Mouse (Mus musculus) MEL (cell line): ENCODE results near the gene Ghrl. TPM values are rescaled to one million over a fixed set of nuclear protein-coding genes. Genes with fewer than 3 reads are reported as not detected.
A peak's percentile ranks its signal among the peaks of the same experiment; 100 is the strongest.

Experiments
- DNase-seq: peaks from one replicate; pipeline ENCODE4 v3.0.0; 2011; ENCODE audit warnings: low read depth, low spot score
- H3K27ac ChIP-seq: 2 replicates; pipeline ENCODE4 v1.5.1; 2012; ENCODE audit warnings: low read depth, mild to moderate bottlenecking, control low read depth, low read length, moderate library complexity; ENCODE audit not compliant: control insufficient read depth
- H3K27me3 ChIP-seq, 2 experiments: fragments of 150-350 bp in 1 of 2; sonication (generic) in 1 of 2; 2 replicates each; pipeline ENCODE4 v1.6.1; 2012; ENCODE audit warnings: low read length in 2 of 2, mild to moderate bottlenecking in 2 of 2, improper control_type of control experiment in 1 of 2, moderate library complexity in 1 of 2; ENCODE audit not compliant: insufficient read depth in 2 of 2, control insufficient read depth in 1 of 2
- H3K36me3 ChIP-seq, 2 experiments: 2 replicates each; pipeline ENCODE4 v1.6.1; 2012 to 2014; ENCODE audit warnings: low read length in 2 of 2, improper control_type of control experiment in 1 of 2, inconsistent platforms in 1 of 2, mild to moderate bottlenecking in 1 of 2; ENCODE audit not compliant: insufficient read depth in 2 of 2, control insufficient read depth in 1 of 2
- H3K4me1 ChIP-seq, 2 experiments: fragments of 150-350 bp in 1 of 2; sonication (generic) in 1 of 2; 2 replicates each; pipeline ENCODE4 v1.6.1; 2012; ENCODE audit warnings: low read length in 2 of 2, improper control_type of control experiment in 1 of 2, mild to moderate bottlenecking in 1 of 2; ENCODE audit not compliant: insufficient read depth in 2 of 2, control insufficient read depth in 1 of 2
- H3K4me3 ChIP-seq, 2 experiments: fragments of 150-350 bp in 1 of 2; sonication (generic) in 1 of 2; 2 replicates each; pipeline ENCODE4 v1.5.1; 2012; ENCODE audit warnings: low read depth in 2 of 2, low read length in 2 of 2, mild to moderate bottlenecking in 2 of 2, moderate library complexity in 2 of 2, control low read depth in 1 of 2, improper control_type of control experiment in 1 of 2; ENCODE audit not compliant: control insufficient read depth in 1 of 2, insufficient read depth in 1 of 2
- H3K79me2 ChIP-seq: 2 replicates; pipeline ENCODE4 v1.6.1; 2012; ENCODE audit warnings: mild to moderate bottlenecking, low read length, moderate library complexity; ENCODE audit not compliant: control insufficient read depth, poor library complexity, insufficient read depth
- H3K9ac ChIP-seq: 2 replicates; pipeline ENCODE4 v1.6.1; 2012; ENCODE audit warnings: low read depth, mild to moderate bottlenecking, control low read depth, low read length, moderate library complexity; ENCODE audit not compliant: control insufficient read depth, poor library complexity, severe bottlenecking
- H3K9me3 ChIP-seq: fragments of 150-350 bp; sonication (generic); replicated peaks from 2 replicates; pipeline ENCODE4 v1.6.1; 2012; ENCODE audit warnings: mild to moderate bottlenecking, low read length, improper control_type of control experiment, moderate library complexity; ENCODE audit not compliant: insufficient read depth
- BHLHE40 ChIP-seq: IDR thresholded peaks from 2 replicates; pipeline ENCODE4 v1.6.1; 2012; ENCODE audit warnings: low read depth, mild to moderate bottlenecking, inconsistent platforms, low read length, improper control_type of control experiment, borderline replicate concordance
- CHD2 ChIP-seq: IDR thresholded peaks from 2 replicates; pipeline ENCODE4 v1.6.1; 2011; ENCODE audit warnings: low read length, improper control_type of control experiment
- EP300 ChIP-seq, 2 experiments: IDR thresholded peaks; 2 replicates each; pipeline ENCODE4 v1.6.1; 2011; ENCODE audit warnings: improper control_type of control experiment in 2 of 2, low read length in 2 of 2, low read depth in 1 of 2, mild to moderate bottlenecking in 1 of 2
- ETS1 ChIP-seq: IDR thresholded peaks from 2 replicates; pipeline ENCODE4 v1.6.1; 2012; ENCODE audit warnings: low read depth, mild to moderate bottlenecking, inconsistent platforms, low read length, improper control_type of control experiment, moderate library complexity
- GABPA ChIP-seq: IDR thresholded peaks from 2 replicates; pipeline ENCODE4 v1.6.1; 2012; ENCODE audit warnings: low read depth, mild to moderate bottlenecking, inconsistent platforms, low read length, improper control_type of control experiment, moderate library complexity
- GATA1 ChIP-seq: IDR thresholded peaks from 2 replicates; pipeline ENCODE4 v1.6.1; 2011; ENCODE audit warnings: low read depth, low read length, improper control_type of control experiment
- HCFC1 ChIP-seq: IDR thresholded peaks from 2 replicates; pipeline ENCODE4 v1.6.1; 2012; ENCODE audit warnings: low read depth, mild to moderate bottlenecking, inconsistent platforms, low read length, improper control_type of control experiment, moderate library complexity
- JUND ChIP-seq: IDR thresholded peaks from 2 replicates; pipeline ENCODE4 v1.6.1; 2011; ENCODE audit warnings: low read depth, mild to moderate bottlenecking, improper control_type of control experiment, low read length
- MAFK ChIP-seq: IDR thresholded peaks from 2 replicates; pipeline ENCODE4 v1.6.1; 2011; ENCODE audit warnings: low read depth, mild to moderate bottlenecking, low read length, improper control_type of control experiment, borderline replicate concordance
- MAX ChIP-seq: IDR thresholded peaks from 2 replicates; pipeline ENCODE4 v1.6.1; 2011; ENCODE audit warnings: low read length, improper control_type of control experiment
- MAZ ChIP-seq: IDR thresholded peaks from 2 replicates; pipeline ENCODE4 v1.6.1; 2012; ENCODE audit warnings: low read depth, mild to moderate bottlenecking, inconsistent platforms, low read length, improper control_type of control experiment
- MYC ChIP-seq: IDR thresholded peaks from 2 replicates; pipeline ENCODE4 v1.6.1; 2011; ENCODE audit warnings: low read depth, mild to moderate bottlenecking, low read length, improper control_type of control experiment, moderate library complexity
- NELFE ChIP-seq: IDR thresholded peaks from 2 replicates; pipeline ENCODE4 v1.6.1; 2011; ENCODE audit warnings: low read depth, low read length, improper control_type of control experiment
- POLR2A ChIP-seq, 2 experiments: IDR thresholded peaks; 2 replicates each; pipeline ENCODE4 v1.6.1; 2011 to 2012; ENCODE audit warnings: low read length in 2 of 2, mild to moderate bottlenecking in 2 of 2, control low read depth in 1 of 2, improper control_type of control experiment in 1 of 2, low read depth in 1 of 2, moderate library complexity in 1 of 2; ENCODE audit not compliant: control insufficient read depth in 1 of 2, insufficient read depth in 1 of 2, poor library complexity in 1 of 2
- POLR2AphosphoS2 ChIP-seq: IDR thresholded peaks from 2 replicates; pipeline ENCODE4 v1.6.1; 2011; ENCODE audit warnings: low read length, improper control_type of control experiment
- POLR2AphosphoS5 ChIP-seq: IDR thresholded peaks from 2 replicates; pipeline ENCODE4 v1.6.1; 2012; ENCODE audit warnings: low read depth, borderline replicate concordance, mild to moderate bottlenecking, inconsistent platforms, low read length, moderate library complexity, mixed read lengths
- SIN3A ChIP-seq: IDR thresholded peaks from 2 replicates; pipeline ENCODE4 v1.6.1; 2012; ENCODE audit warnings: low read length, improper control_type of control experiment, inconsistent platforms
- SMC3 ChIP-seq: IDR thresholded peaks from 2 replicates; pipeline ENCODE4 v1.6.1; 2011; ENCODE audit warnings: low read depth, low read length, improper control_type of control experiment
- TBP ChIP-seq: IDR thresholded peaks from 2 replicates; pipeline ENCODE4 v1.8.0; 2011; ENCODE audit warnings: low read depth, low read length, improper control_type of control experiment
- USF1 ChIP-seq: IDR thresholded peaks from 2 replicates; pipeline ENCODE4 v1.6.1; 2014; ENCODE audit warnings: low read depth, mild to moderate bottlenecking, inconsistent platforms, low read length, improper control_type of control experiment, moderate library complexity
- USF2 ChIP-seq, 2 experiments: IDR thresholded peaks; 2 replicates each; pipeline ENCODE4 v1.6.1; 2011 to 2012; ENCODE audit warnings: improper control_type of control experiment in 2 of 2, low read length in 2 of 2, borderline replicate concordance in 1 of 2, inconsistent platforms in 1 of 2, low read depth in 1 of 2, mild to moderate bottlenecking in 1 of 2; ENCODE audit not compliant: insufficient read depth in 1 of 2
- ZC3H11A ChIP-seq: IDR thresholded peaks from 2 replicates; pipeline ENCODE4 v1.6.1; 2012; ENCODE audit warnings: low read depth, mild to moderate bottlenecking, inconsistent platforms, low read length, improper control_type of control experiment
- ZNF384 ChIP-seq: IDR thresholded peaks from 2 replicates; pipeline ENCODE4 v1.6.1; 2012; ENCODE audit warnings: low read depth, mild to moderate bottlenecking, inconsistent platforms, low read length, improper control_type of control experiment
- polyA plus RNA-seq, 2 experiments: library from polyadenylated mRNA; stranded (reverse) in 1 of 2; unstranded in 1 of 2; fragments of >175 nt in 1 of 2; fragments of >200 nt in 1 of 2; gene quantifications; 2 replicates each; pipeline versions ENCODE4 v1.2.1 to v1.2.4; 2012; ENCODE audit warnings: low replicate concordance in 2 of 2, low read depth in 1 of 2; ENCODE audit not compliant: insufficient read length in 2 of 2, insufficient read depth in 1 of 2, missing spikeins in 1 of 2
- total RNA-seq: library from RNA; depleted of rRNA; stranded (reverse); fragments of 300-350 nt; gene quantifications from 2 replicates; pipeline ENCODE4 v1.2.3, GENCODE M21; 2012

Ghrl gene
- total and polyA plus RNA-seq, 3 experiments = 0.81 to 2.8 TPM; not detected in 1

- no peak for TF ChIP-seq CHD2
- 0 out of 2 replicates have a peak, but pooled peaks have one; percentile 39 for TF ChIP-seq USF1
- Histone ChIP-seq H3K4me1 (peaks cover 0 to 6% of the 10 kb centered on the region in 2 experiments; a peak in 2 of 4 replicates), H3K27me3 (no peaks in the 10 kb centered on the region), H3K9ac (no peak overlapping the region), H3K36me3 (peaks cover 0 to 9% of the 10 kb centered on the region in 2 experiments; a peak in 2 of 4 replicates), H3K9me3 (no peaks in the 10 kb centered on the region), H3K4me3 (no peak overlapping the region), H3K79me2 (no peaks in the 10 kb centered on the region), H3K27ac (no peak overlapping the region)
- DNase-seq = no peak
Observed at GRCm38 (mm10) chr6:113669821-113670220, 49.9 kb downstream of the Ghrl start.

- H3K4me1 ChIP-seq = peaks cover 0 to 6% of the 10 kb centered on the region in 2 experiments; a peak in 2 of 4 replicates
Observed at GRCm38 (mm10) chr6:113668287-113669154, 51.2 kb downstream of the Ghrl start.

GRCm38 (mm10) chr6:113667611-113668122 is 52.0 kb downstream of the Ghrl start:
- Histone ChIP-seq H3K9ac (no peak overlapping the region), H3K4me3 (no peak overlapping the region), H3K9me3 (no peaks in the 10 kb centered on the region), H3K27ac (no peak overlapping the region), H3K4me1 (peaks cover 0 to 6% of the 10 kb centered on the region in 2 experiments; a peak in 2 of 4 replicates), H3K36me3 (peaks cover 0 to 9% of the 10 kb centered on the region in 2 experiments; a peak in 2 of 4 replicates), H3K79me2 (no peaks in the 10 kb centered on the region), H3K27me3 (no peaks in the 10 kb centered on the region)
- no peak for DNase-seq
- TF ChIP-seq GATA1 = no peak
- TF ChIP-seq NELFE = no peak

More at GRCm38 (mm10) chr6:113668287-113669154, 51.2 kb downstream of the Ghrl start:
- Histone ChIP-seq H3K9ac (peak overlapping the region; percentile 54), H3K27me3 (no peaks in the 10 kb centered on the region), H3K27ac (peak overlapping the region; percentile 65), H3K4me3 (peak overlapping the region; percentile 6 to 38; a peak in 3 of 4 replicates), H3K36me3 (peaks cover 0 to 9% of the 10 kb centered on the region in 2 experiments; a peak in 2 of 4 replicates), H3K79me2 (no peaks in the 10 kb centered on the region), H3K9me3 (no peaks in the 10 kb centered on the region)
- TF ChIP-seq MYC (no peak), BHLHE40 (no peak), SIN3A (no peak), TBP (no peak), JUND (no peak), POLR2A (IDR thresholded peaks at IDR 0.05; ENCODE audit: control insufficient read depth in 1 of 2, insufficient read depth in 1 of 2, low read depth in 1 of 2, low read length in 2 of 2, poor library complexity in 1 of 2) (no peak), HCFC1 (no peak), GABPA (no peak), ZNF384 (peak; percentile 69), USF2 (IDR thresholded peaks at IDR 0.05; ENCODE audit: borderline replicate concordance in 1 of 2, insufficient read depth in 1 of 2, low read depth in 1 of 2, low read length in 2 of 2) (no peak), POLR2AphosphoS5 (no peak), SMC3 (no peak), ZC3H11A (no peak), MAX (no peak), EP300 (IDR thresholded peaks at IDR 0.05; ENCODE audit: low read depth in 1 of 2, low read length in 2 of 2) (peak in 1 of 2 experiments; percentile 21; a peak in 1 of 4 replicates), ETS1 (0 out of 2 replicates have a peak, but pooled peaks have one; percentile 12), MAZ (no peak), POLR2AphosphoS2 (no peak), MAFK (no peak)
- peak; percentile 64 for DNase-seq
